Mouse (Mus musculus): Measurements from ENCODE around the gene Insyn1. TPM values are rescaled to one million over a fixed set of nuclear protein-coding genes. Genes with fewer than 3 reads are reported as not detected.

The Insyn1 gene
- total RNA-seq, 2 experiments from 2014 or later: 81.2 to 83.5 TPM

DNA sequence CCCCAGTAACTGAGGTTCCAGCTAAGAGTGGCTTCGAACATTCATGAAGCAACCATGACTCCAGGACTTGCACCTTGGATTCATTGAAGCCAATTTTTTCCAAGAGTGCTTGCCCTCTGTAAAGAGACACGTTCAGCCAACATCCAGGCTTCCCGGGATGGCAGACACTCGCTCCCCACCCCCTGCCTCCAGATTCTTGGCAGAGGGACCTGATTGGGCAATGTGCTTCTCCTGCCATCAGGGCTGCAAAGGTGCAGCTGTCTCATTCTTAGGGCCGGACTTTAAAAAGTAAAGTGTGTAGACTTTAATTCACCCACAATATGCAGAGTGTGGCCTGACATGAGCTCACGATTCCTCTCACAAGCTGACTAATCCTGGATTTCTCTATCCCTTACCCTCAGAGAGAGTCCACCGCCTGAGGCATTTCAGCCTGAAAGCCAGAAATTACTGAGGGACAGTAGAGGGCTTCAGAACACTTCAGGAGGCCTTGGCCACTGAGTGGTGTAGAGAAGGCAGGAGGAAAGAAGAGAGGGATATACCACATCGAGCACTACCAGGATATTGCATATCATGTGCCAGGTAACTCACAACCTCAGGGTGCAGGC lies 15.1 kb upstream of the Insyn1 start:
- no peak for DNase-seq
- intact Hi-C loops (cut with DNase I): no loop called here

DNA sequence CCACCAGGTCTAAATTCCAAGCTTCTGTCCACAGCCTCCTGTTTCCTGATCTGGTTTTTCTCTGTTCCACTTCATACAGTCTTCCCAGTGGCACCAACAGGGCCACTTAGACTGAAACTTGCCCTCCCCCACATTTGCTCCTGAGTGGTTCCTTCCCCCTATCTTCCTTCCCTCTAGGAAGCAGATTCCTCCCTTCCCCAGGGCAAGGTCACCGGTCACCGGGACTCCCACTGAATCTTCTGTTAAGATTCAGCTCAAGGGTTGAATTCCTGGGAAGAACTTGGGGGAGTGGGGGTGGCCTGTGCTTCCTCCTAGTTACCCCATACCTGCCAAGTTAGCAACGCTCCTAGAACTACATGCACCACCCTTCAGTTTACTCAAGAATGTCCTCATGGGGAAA lies 1.3 kb upstream of the Insyn1 start:
- DNase-seq: no peak
- intact Hi-C loops (cut with DNase I): loop anchor here (10.0 kb wide), 1 partner anchor 142 kb away; no protein-coding TSS in a partner anchor

DNA sequence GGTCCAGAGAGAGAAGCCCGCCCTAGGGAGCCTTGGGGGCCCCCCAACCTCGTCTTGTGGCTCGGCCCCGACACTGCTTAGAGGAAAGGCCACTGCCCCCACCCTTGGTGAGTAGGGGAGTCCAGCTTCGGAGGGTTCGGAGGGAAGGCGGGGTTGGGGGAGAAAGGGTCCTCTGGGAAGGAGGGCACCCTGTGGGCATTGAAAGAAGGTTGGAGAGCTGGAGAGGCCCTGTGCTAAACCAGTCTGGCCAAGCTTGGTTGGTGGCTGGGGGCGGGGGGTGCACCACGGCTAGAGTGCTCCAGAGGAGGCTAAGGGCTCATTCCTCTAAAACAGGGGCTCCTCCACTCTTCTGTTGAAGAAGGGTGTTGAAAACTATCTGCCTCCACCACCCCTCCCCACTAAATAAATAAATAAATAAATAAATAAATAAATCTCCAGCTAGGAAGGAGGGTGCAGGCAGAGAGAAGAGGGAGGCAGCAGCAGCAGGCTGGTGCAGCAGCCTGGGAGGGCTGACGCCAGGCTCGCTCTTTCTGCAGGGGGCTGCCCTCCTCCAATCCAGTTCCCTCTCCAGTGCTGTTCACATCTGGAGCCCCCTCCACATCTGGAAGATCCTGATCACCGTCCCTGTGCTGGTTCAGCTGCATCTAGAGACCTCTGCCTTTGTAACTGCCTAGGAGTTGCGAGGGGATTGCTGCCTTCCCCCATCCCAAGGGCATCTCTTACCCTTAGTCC lies 896 bp downstream of the Insyn1 start:
- intact Hi-C loops (cut with DNase I): loop anchor here (10.0 kb wide), 1 partner anchor 144 kb away; no protein-coding TSS in a partner anchor
- no peak for DNase-seq

DNA sequence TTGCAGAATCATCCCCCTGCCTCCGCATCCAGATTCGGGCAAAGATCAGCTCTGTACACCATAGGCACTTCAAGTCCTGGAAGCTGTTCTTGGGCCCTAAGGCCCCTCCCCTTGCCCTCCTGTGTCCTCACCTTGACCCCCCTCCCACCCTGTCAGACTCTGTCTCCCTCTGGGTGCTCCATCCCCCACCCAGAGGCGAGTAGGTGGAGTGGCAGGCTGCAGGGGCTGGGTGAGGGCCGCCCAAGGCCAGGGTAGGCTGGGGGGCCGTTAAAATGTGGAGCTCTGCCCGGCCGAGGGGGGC lies 1.4 kb downstream of the Insyn1 start:
- DNase-seq: no peak
- intact Hi-C loops (cut with DNase I): loop anchor here (10.0 kb wide), 1 partner anchor 145 kb away; no protein-coding TSS in a partner anchor

DNA sequence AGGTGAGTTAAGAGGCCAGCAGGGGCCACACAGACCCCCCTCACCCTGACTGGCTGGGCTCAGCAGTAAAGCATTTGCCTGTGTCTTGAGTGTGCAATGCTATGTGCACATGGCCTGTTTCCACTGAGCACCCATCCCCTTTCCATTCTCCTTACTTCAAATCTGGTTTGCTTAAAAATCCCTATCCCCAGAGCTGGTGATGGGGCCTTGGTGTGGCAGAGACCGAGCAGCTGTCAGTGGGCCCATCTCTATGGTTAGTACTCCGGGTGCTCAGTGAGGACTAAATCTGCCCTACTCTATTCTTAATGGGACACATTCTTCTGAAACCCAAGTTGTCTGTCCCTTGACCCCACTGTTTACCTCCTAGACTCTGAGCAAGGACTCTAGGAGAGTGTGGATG lies 2.0 kb downstream of the Insyn1 start:
- no peak for DNase-seq
- intact Hi-C loops (cut with DNase I): no loop called here

DNA sequence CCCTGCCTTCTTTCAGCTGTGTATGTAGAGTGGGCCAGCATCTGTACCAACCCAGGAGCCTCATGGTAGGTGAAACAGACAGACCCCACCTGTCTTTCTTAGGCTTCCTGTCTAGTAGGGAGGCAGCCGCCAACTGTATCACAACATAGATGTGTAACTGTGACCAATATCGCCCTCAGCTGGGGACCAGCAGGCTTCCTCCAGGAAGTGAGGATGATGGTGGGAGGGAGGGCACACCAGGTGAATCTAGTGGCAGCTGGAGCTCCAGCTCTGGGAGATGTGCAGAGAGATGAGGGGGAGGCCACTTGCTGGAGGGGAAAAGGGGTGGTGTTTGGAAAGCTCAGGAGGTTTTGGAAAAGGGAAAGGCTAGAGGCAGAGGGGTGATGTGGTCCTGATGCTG lies 6.6 kb downstream of the Insyn1 start:
- intact Hi-C loops (cut with DNase I): no loop called here

DNA sequence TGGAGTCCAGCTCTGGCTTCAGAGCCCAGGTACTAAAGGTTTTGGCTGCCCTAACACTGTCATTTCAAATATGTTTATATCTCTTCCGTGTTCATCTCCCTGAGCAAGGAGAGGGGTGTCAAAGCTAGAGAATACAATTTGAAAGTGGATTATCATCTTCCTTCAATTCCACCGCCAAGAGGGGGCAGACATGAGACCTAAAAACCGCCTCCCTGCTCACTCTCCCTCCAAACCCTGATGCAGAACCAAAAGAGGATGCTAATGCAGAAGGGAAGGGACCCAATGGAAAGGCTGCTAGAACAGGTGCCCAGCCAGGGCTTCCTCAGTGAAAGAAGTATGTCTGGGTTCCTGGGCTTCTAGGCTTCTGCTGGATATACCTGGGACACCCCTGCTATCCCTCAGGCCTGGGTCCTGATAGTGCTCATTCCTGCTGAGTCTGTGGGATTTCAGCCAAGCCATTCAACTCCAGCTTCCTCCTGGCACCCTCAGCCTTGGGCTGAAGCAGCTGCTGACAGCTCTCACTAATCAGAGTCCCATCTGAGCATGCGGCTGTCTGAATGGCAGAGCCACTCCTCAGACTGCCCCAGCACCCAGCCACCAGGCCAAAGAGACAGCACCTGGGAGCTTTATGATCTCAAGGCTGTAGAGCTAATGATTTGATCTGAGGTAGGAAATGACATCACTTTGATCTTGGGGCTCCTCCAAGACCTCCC lies 8.2 kb downstream of the Insyn1 start:
- peak; percentile 53 for DNase-seq
- intact Hi-C loops (cut with DNase I): no loop called here

More for the DNA sequence above, 6.6 kb downstream of the Insyn1 start:
- no peak for DNase-seq

DNA sequence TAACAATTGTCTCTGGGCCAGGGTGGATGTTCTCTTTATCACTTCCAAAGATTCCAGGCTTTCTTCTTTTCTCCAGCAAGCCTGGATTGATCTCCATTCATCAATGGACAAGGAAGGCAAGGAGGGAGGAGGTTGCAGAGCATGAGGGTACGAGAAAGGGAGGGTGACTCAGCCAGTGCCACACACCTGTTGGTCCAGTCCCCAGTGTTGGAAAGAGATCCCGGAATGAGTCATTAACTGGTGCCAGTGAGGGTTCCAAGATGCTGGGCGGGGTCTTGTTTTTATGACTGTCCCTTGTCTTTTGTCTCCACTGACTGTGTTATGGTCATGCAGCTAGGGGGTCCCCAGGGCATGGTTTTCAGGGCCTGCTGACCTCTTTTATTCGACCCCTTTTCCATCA lies 9.5 kb downstream of the Insyn1 start:
- DNase-seq: no peak
- intact Hi-C loops (cut with DNase I): no loop called here

DNA sequence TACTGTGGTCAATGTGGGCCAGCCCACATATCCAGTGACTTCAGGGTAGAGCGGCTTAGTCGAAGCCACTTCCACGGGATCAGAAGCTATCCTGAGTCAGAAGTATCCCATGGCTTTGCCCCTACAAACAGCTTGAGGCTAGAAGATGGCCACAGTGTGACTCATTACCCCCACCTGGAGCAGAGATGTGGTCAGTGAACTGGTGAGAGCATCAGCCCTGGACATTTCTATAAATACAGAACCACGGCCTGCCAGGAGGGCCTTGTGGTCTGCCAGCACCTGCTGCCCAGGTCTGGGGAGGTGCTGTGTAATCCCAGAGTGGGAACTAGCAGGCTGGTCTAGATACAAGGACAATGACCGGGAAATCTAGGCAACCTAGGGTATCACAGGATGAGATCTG lies 12.5 kb downstream of the Insyn1 start:
- no peak for DNase-seq
- intact Hi-C loops (cut with DNase I): no loop called here

DNA sequence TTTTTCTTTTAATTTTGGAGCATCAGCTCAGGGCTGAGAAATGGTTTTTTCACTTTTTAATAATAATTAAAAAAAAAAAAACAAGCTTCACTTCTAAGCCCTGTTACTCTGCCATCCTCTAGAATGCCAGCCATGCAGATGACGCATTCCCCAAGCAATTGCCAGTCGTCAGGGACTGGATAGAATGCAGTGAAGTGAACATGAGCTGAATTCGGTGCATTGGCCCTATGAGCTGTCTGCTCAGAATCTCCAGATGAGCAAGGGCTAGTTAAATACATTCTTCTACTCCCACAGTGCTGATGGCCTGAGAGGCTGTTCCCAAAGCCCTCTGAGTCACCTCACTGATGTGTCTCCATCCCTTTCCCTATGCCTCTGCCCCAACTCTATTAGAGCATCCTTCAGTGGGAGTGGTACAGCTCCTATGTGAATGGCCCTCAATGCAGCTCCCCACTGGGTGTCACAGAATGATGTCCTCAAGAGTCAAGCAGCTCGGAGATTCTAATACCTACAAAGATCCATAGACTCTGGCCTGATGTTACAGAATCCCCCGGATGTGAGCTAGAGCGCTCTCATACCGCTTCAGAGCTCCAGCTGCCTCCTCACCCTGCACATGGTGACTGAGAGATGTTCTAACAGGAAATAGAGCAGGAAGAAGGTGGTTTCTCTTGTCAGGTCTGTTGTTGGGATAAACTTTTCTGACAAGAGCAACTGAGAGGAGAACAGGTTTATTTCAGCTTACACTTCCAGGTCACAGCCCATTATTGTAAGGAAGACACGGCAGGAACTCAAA lies 19.0 kb downstream of the Insyn1 start:
- DNase-seq: no peak
- intact Hi-C loops (cut with DNase I): no loop called here

DNA sequence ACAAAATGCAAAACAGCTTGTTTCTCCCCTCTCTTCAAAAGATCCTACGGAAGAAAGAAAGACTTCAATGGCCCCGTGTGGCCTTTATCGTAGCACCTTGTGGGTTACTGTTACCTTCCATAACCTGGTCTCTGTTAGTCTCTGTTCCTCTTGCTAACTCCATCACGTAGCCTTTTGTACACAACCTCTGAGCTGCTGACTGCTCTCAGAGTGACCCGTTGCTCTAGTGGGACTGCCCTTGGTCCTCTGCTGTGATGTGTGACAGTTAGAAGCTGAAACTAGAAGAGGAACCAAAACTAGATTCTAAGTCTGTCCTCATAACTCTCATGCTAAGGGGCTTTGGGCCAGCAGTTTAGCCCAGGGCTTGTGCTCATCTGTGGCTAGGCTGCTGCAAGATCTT lies 22.0 kb downstream of the Insyn1 start:
- DNase-seq: no peak
- intact Hi-C loops (cut with DNase I): no loop called here

DNA sequence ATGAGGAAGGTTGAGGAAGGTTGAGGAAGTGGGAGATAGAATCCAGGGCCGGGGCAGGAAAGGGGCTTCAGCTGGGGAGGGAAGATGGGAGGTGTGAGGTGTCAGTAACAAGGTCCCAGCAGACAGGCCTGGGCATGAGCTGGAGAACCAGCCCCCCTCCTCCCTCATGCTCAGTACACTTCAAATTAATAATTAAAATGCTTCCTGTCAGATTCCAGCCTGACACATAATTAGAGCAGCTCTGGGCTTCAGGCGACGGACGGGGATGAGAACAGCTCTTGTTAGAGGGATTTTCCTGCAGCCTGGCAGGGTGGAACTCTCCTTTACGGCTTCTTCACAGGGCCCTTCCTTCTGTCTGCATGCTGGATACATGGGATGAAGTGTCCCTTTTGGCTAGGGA lies 25.3 kb downstream of the Insyn1 start:
- intact Hi-C loops (cut with DNase I): no loop called here
- DNase-seq: no peak

DNA sequence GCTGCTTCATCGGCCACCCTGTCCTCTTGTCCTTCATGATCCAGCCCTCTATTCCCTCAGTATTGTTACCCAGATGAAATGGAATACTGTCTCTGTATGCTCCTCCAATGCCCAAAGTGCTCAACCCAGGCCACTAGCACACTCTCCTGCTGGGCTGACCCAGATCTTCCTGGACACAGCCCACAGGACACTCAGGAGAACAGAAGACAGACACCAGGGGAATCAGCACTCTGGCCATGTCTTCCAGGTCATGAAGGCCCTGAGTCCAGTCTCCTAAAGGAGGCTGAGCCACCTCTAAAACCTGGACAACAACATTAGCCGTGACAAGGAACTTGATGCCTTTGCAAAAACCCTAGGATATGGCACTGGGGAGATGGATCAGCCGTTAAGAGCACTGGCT lies 28.1 kb downstream of the Insyn1 start:
- intact Hi-C loops (cut with DNase I): no loop called here
- no peak for DNase-seq

DNA sequence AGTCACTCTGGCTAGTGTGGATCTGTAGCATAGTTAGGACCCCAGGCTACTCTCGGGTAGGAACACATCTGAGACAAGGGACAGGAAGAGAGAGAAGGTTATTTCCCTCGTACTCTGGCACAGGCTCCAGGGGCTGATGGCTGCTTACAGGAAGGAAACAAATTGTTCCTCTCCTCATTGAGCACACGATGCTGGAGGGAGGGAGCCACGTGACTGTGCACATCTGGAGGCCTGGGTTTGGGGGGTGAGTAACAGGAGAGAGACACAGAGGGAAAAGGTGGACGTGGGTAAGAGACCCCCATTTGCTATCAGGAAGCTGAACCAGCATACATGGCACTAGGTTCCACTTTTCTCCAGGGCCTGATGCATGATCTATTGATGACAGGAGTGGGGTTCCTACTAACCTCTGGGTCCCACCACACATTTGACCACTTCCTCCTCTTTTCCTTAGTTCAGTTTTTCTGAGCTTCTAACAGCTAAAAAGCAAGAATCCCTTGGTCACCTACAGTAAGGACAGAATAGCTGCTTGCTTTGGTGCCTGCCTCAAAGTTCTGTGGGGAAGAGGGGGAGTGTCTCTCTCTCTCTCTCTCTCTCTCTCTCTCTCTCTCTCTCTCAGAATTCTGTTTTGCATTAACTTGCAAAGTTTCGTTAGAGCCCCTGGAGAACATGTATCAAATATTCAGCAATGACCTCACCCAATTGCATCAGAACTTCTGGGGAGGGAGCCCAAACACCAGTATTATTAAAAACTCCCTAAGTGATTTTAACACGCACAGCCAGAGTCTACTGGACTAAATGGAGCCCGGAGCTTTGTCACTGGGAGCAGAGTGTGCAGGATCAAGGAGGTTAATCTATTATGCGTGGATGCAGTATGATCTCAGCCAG lies 29.7 kb downstream of the Insyn1 start:
- intact Hi-C loops (cut with DNase I): no loop called here
- DNase-seq: no peak

DNA sequence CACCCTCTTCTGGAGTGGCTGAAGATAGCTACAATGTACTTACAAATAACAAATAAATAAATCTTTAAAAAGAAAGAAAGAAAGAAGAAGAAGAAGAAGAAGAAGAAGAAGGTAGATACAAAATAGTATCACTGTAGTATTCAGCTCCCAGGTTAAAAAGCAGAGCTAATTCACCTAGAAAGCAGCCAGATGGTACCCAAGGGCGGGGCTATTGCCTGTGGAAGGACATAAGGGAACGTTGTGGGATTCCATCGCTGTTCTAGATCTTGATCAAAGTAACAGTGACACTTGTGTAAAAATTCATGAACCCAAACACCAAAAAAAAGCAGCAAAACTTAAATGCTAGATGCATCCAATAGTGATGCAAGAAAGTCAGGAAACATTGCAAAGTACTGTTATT lies 31.6 kb downstream of the Insyn1 start:
- intact Hi-C loops (cut with DNase I): no loop called here
- no peak for DNase-seq

DNA sequence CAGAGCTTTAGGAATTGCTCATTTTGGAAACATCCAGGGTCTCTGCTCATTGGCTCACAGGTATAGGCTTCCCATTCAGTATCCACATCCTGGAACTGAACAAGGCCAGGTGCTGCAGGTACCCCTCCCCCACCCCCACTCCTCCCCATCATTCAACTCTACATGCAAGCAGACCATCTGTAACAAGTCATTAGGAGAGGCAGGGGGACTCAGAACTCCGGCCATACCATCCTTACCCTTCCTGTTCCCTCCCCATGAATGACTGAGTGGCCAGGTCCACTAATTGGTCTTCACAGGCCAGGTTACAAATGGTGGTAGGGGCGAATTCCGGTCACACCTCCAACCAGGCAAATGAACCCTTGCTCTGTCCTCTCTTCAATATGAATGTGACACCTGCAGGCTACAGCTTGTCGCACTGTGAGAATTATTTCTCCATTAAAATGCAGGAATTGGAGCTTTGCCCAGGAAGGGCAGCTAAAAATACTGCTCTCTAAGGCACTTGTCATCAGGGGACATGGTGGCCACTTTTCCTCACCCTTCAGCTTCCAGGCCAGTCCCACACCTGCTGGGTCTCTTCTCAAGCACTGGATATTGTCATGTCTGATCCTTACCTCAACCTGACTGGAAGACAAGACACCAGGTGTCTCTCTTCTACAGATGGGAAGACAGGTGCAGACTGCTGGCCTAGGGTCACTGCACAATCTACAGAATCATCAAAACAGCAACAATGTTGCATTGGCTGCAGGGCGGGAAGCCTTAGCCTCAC lies 32.6 kb downstream of the Insyn1 start:
- DNase-seq: no peak
- intact Hi-C loops (cut with DNase I): no loop called here

DNA sequence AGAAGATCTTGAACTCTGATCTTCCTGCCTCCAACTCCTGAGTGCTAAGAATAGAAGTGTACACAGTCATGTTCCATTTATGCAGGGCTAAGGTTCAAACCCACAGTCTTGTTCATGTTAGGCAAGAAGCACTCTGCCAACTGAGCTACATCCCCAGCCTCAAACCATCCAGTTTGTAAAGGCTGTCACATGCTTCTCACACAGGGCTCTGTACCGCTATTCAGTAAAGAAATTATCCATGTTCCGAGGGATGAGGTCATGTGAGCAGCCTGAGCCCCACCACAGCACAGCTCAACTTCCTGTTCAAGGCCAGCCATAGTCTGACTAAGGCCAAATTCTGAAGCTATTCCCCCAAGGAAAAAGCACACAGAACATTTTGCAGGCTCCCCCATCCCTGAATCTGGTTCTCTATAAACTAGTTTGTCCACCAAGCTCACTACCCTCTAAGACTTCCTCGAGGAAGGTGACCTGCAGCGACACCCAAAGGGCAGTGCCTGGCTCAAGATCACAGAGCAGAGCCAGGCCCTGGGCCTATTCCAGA lies 33.5 kb downstream of the Insyn1 start:
- intact Hi-C loops (cut with DNase I): no loop called here
- DNase-seq: no peak

DNA sequence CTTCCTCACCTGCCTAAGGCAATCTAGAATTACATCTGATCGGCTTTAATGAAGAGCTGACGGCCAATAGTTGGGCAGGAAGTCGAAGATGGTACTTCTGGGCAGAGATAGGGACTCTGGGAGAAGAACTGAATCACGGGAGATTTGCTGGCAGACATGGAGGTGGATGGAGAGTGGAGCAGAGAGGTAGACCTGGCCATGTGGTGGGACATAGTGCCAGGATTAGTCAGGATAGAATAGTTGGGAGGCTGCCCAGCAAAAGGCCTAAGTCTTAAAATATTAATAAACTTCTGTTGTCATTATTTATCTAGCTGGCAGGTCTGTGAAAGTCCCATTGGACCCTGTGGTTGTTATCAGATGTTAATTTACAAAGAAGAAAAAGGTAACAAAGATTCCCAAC lies 36.7 kb downstream of the Insyn1 start:
- no peak for DNase-seq
- intact Hi-C loops (cut with DNase I): no loop called here

DNA sequence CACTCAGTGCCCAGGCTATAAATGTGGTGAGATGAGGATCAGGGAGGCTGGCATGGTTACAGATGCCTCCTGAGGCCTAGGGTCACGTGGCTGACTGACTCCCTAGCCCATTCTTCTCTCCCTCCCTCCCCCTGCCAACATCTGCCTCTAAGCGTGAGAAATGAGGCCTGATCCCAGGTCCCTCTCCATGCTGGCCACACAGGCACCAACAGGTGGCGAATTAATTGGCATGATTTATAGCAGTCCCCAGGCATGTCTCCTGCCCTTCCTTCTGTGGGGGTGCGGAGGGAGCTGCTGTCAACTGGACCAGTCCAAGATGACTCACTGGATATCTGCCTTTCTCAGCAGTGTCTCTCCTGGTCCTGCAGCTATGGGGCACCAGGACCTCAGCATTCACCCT lies 39.4 kb downstream of the Insyn1 start:
- intact Hi-C loops (cut with DNase I): no loop called here

More for the DNA sequence above, 39.4 kb downstream of the Insyn1 start:
- DNase-seq: no peak
